Mouse (Mus musculus) inflammation-experienced regulatory T-cells, adult 16 weeks (primary cell): ENCODE measurements around the gene Trmu. TPM values are rescaled to one million over a fixed set of nuclear protein-coding genes. Genes with fewer than 3 reads are reported as not detected.

Experiments used
- polyA plus RNA-seq: library from polyadenylated mRNA; unstranded; fragments of 100-300 nt; shearing (Covaris generic); gene quantifications from one replicate; pipeline ENCODE4 v1.2.1, GENCODE M21; 2017

Trmu gene
- polyA plus RNA-seq = 59.7 TPM

DNA sequence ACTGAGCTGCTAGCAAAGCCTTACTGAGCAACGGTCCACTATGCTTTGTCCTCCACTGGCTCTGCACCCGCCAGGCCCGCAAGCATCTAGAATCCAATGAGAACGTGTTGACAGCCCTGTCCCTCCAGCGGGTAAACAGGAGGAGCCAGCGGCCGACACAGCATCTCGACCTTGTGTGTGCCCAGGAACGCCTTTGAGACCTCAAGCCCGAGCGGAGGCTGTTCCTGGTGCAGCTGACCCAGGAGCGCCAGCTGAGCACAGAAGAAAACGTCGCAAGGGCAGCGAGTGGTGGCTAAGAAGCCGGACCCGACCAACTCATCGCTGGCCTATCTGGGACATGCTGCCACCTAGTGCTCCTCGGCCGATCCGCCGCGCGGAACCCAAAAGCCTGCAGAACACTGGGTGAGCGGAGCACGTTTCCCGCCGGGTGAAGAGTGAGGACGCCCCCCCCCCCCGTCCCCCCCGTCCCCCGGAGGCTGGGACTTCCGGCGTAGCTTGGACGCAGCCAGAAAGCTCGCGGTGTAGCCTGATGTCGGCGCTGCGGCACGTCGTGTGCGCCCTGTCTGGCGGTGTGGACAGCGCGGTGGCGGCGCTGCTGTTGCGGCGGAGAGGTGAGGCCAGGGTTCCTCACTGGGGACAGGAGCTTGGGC is at the start of gene Trmu:
Gene Trmu, plus strand, starts transcription at position 465 of the 650 bp plus-strand sequence.

DNA sequence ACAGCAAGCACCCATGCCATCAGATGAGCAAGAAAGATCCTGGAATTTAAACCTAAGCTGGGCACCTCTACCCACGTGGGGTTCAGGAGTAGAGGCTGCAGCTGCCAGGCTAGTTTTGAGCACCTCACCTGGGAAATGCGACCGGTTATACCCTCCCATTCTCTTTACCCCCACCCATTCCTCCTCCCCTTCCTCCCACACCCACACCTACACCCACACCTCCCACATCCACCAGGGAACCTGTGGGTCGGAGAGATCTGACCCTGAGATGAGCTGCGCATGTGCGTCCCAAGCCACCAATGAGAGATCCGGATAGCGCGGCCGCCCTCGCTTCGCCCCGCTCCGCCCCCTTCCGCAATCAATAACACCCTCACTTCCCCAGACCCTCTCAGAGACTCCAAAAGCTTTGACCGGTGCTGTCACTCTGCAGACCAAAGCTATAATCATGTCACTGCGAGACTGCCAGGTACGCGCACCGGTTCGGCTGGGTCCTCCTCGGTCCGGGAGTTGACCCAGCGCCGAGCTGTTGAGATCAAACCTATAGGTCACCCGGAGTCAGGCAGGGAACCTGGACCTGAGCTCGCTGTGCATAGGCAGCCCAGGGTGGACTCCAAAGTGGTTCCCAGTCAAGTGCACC is 47.0 kb upstream of the Trmu start, which contains the start of gene Ttc38:
Gene Ttc38, plus strand, starts transcription at position 353 of the 637 bp plus-strand sequence.

DNA sequence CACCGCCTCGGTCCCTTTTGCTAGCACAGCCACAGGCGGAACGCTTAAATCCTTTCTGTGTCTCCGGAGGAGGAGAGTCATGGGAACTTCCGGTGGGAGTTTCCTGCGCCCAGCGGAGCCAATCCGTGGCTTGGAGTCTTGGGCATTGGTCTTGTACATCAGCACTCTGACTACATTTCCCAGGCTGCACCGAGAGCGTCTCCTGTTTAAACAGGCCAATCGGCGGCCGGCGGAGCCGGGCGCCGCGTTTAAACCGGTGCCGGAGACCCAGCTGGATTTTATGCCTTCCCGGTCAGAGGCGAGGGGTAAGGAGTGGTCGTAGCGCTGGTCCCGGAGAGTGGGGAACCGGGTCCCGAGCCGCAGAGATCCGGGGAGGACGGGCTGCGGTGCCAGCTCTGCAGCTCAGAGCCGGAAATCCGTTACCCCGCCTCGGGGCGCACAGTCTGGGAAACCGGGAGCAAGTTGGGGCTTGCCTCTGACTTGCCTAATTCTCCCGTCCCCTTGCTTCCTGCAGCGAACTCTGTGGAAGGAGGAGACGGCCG is 19.6 kb upstream of the Trmu start, which contains the start of gene Gtse1:
Gene Gtse1, plus strand, starts transcription at position 256 of the 542 bp plus-strand sequence.

Other genes starting within 250 kb of the Trmu start
- not detected for gene Ppara, start 144.3 kb upstream of the Trmu start, polyA plus RNA-seq
- 39.9 TPM for gene Cdpf1, start 67.6 kb upstream of the Trmu start, polyA plus RNA-seq
- gene Pkdrej, start 57.6 kb upstream of the Trmu start, polyA plus RNA-seq = not detected
- gene Ttc38, start 47.0 kb upstream of the Trmu start, polyA plus RNA-seq = 28.6 TPM
- gene Gtse1, start 19.6 kb upstream of the Trmu start, polyA plus RNA-seq = 6.4 TPM
- 1.3 TPM for gene Celsr1, start 154.5 kb downstream of the Trmu start, polyA plus RNA-seq
- 26.3 TPM for gene Gramd4, start 178.4 kb downstream of the Trmu start, polyA plus RNA-seq